Mouse (Mus musculus) midbrain, embryonic 15.5 days (tissue): ENCODE results near the gene Eif4e3. TPM values are rescaled to one million over a fixed set of nuclear protein-coding genes. Genes with fewer than 3 reads are reported as not detected.

Experiments used
- ATAC-seq: fragments of 200-750 bp; cut with Nextera tagmentation; replicated peaks from 2 replicates; pipeline ENCODE4 v1.8.0; 2017; ENCODE audit warnings: moderate TSS enrichment
- H3K27ac ChIP-seq: fragments of 300-500 bp; sonication (generic); 2 replicates; pipeline ENCODE4 v1.5.1; 2015; ENCODE audit warnings: mild to moderate bottlenecking, inconsistent platforms
- H3K27me3 ChIP-seq: fragments of 300-500 bp; sonication (generic); replicated peaks from 2 replicates; pipeline ENCODE4 v1.6.1; 2015; ENCODE audit warnings: inconsistent platforms
- H3K36me3 ChIP-seq: fragments of 300-500 bp; sonication (generic); replicated peaks from 2 replicates; pipeline ENCODE4 v1.6.1; 2015; ENCODE audit warnings: inconsistent platforms
- H3K4me1 ChIP-seq: fragments of 300-500 bp; sonication (generic); 2 replicates; pipeline ENCODE4 v1.6.1; 2015; ENCODE audit warnings: inconsistent platforms
- H3K4me2 ChIP-seq: fragments of 300-500 bp; sonication (generic); 2 replicates; pipeline ENCODE4 v1.6.1; 2015; ENCODE audit warnings: inconsistent platforms, mild to moderate bottlenecking, moderate library complexity
- H3K4me3 ChIP-seq: fragments of 300-500 bp; sonication (generic); 2 replicates; pipeline ENCODE4 v1.5.1; 2015; ENCODE audit warnings: mild to moderate bottlenecking, inconsistent platforms
- H3K9ac ChIP-seq: fragments of 300-500 bp; sonication (generic); 2 replicates; pipeline ENCODE4 v1.6.1; 2015; ENCODE audit warnings: mild to moderate bottlenecking, inconsistent platforms
- H3K9me3 ChIP-seq: fragments of 300-500 bp; sonication (generic); 2 replicates; pipeline ENCODE4 v1.6.1; 2016; ENCODE audit warnings: inconsistent platforms
- WGBS: fragments of 180-500 bp; shearing (Covaris S2); methylation state at CpG from one replicate; pipeline ENCODE4 v1.1.7; 2015; ENCODE audit warnings: mixed read lengths; 5-methylcytosine and 5-hydroxymethylcytosine counted together
- polyA plus RNA-seq: library from polyadenylated mRNA; unstranded; fragments of >200 nt; fragmentation: Nextera tagmentation; extraction: Ambion mirVana; gene quantifications from 2 replicates; pipeline ENCODE4 v1.2.1, GENCODE M21; 2015

The Eif4e3 gene
- polyA plus RNA-seq, 1 experiment from 2014 or later = 8.6 TPM

- H3K4me2 ChIP-seq = no peak overlapping the region
- peaks cover 24% of the 10 kb centered on the region for H3K4me1 ChIP-seq
- H3K27me3 ChIP-seq = no peaks in the 10 kb centered on the region
- H3K9me3 ChIP-seq = no peaks in the 10 kb centered on the region
- 92% methylated on average over 2 of the region's 2 CpGs for WGBS
- no peak overlapping the region for H3K27ac ChIP-seq
- ATAC-seq = no peak
- no peaks in the 10 kb centered on the region for H3K36me3 ChIP-seq
- H3K9ac ChIP-seq = no peak overlapping the region
- no peak overlapping the region for H3K4me3 ChIP-seq
Observed at GRCm38 (mm10) chr6:99656088-99656487, 10.5 kb downstream of the Eif4e3 start.

- H3K36me3 ChIP-seq = no peaks in the 10 kb centered on the region
- 45% methylated on average over 7 of the region's 7 CpGs for WGBS
- H3K9me3 ChIP-seq = no peaks in the 10 kb centered on the region
- H3K4me1 ChIP-seq = peaks cover 18% of the 10 kb centered on the region
- ATAC-seq = no peak
- H3K27ac ChIP-seq = no peak overlapping the region
- H3K9ac ChIP-seq = no peak overlapping the region
- no peaks in the 10 kb centered on the region for H3K27me3 ChIP-seq
- H3K4me2 ChIP-seq = no peak overlapping the region
- H3K4me3 ChIP-seq = no peak overlapping the region
Observed at GRCm38 (mm10) chr6:99655488-99655887, 11.1 kb downstream of the Eif4e3 start.

GRCm38 (mm10) chr6:99654343-99654742 is 12.2 kb downstream of the Eif4e3 start:
- H3K9ac ChIP-seq = no peak overlapping the region
- H3K9me3 ChIP-seq = no peaks in the 10 kb centered on the region
- ATAC-seq = no peak
- no peaks in the 10 kb centered on the region for H3K27me3 ChIP-seq
- H3K4me1 ChIP-seq = peaks cover 10% of the 10 kb centered on the region
- H3K27ac ChIP-seq = no peak overlapping the region
- no peak overlapping the region for H3K4me2 ChIP-seq
- H3K4me3 ChIP-seq = no peak overlapping the region
- H3K36me3 ChIP-seq = no peaks in the 10 kb centered on the region
- 50% methylated on average over 5 of the region's 5 CpGs for WGBS

GRCm38 (mm10) chr6:99652341-99652740 is 14.2 kb downstream of the Eif4e3 start:
- no peaks in the 10 kb centered on the region for H3K9me3 ChIP-seq
- peaks cover 10% of the 10 kb centered on the region for H3K4me1 ChIP-seq
- 63% methylated on average over 2 of the region's 2 CpGs for WGBS
- H3K36me3 ChIP-seq = no peaks in the 10 kb centered on the region
- ATAC-seq = 0 out of 2 replicates have a peak, but pooled peaks have one; percentile 21
- no peak overlapping the region for H3K4me2 ChIP-seq
- no peak overlapping the region for H3K9ac ChIP-seq
- no peak overlapping the region for H3K27ac ChIP-seq
- H3K27me3 ChIP-seq = no peaks in the 10 kb centered on the region
- no peak overlapping the region for H3K4me3 ChIP-seq

- Histone ChIP-seq H3K9me3 (no peaks in the 10 kb centered on the region), H3K36me3 (no peaks in the 10 kb centered on the region), H3K4me2 (no peak overlapping the region), H3K4me1 (peaks cover 4% of the 10 kb centered on the region; the same call in 1 of the 2 replicates), H3K9ac (no peak overlapping the region), H3K4me3 (no peak overlapping the region), H3K27ac (no peak overlapping the region), H3K27me3 (no peaks in the 10 kb centered on the region)
- WGBS = 63% methylated on average over 2 of the region's 2 CpGs
- ATAC-seq = no peak
Observed at GRCm38 (mm10) chr6:99649307-99649706, 17.3 kb downstream of the Eif4e3 start.

GRCm38 (mm10) chr6:99646344-99646743 is 20.2 kb downstream of the Eif4e3 start:
- Histone ChIP-seq H3K27ac (no peak overlapping the region), H3K4me3 (no peak overlapping the region), H3K27me3 (no peaks in the 10 kb centered on the region), H3K9ac (no peak overlapping the region), H3K4me2 (no peak overlapping the region), H3K4me1 (no peaks in the 10 kb centered on the region), H3K9me3 (no peaks in the 10 kb centered on the region), H3K36me3 (no peaks in the 10 kb centered on the region)
- WGBS = 66% methylated on average over 10 of the region's 10 CpGs
- ATAC-seq = no peak

GRCm38 (mm10) chr6:99644876-99645275 is 21.7 kb downstream of the Eif4e3 start:
- Histone ChIP-seq H3K4me3 (no peak overlapping the region), H3K9me3 (no peaks in the 10 kb centered on the region), H3K4me1 (no peaks in the 10 kb centered on the region), H3K27ac (no peak overlapping the region), H3K36me3 (no peaks in the 10 kb centered on the region), H3K27me3 (no peaks in the 10 kb centered on the region), H3K4me2 (no peak overlapping the region), H3K9ac (no peak overlapping the region)
- ATAC-seq = no peak
- WGBS = 88% methylated on average over 5 of the region's 5 CpGs

GRCm38 (mm10) chr6:99644386-99644785 is 22.2 kb downstream of the Eif4e3 start:
- H3K27me3 ChIP-seq = no peaks in the 10 kb centered on the region
- H3K36me3 ChIP-seq = no peaks in the 10 kb centered on the region

GRCm38 (mm10) chr6:99643439-99644199 is 23.0 kb downstream of the Eif4e3 start:
- WGBS = 56% methylated on average over 10 of the region's 10 CpGs
- no peak overlapping the region for H3K4me2 ChIP-seq
- ATAC-seq = no peak
- H3K4me1 ChIP-seq = no peaks in the 10 kb centered on the region
- H3K9ac ChIP-seq = no peak overlapping the region
- no peaks in the 10 kb centered on the region for H3K9me3 ChIP-seq
- H3K27ac ChIP-seq = no peak overlapping the region
- H3K27me3 ChIP-seq = no peaks in the 10 kb centered on the region
- H3K36me3 ChIP-seq = no peaks in the 10 kb centered on the region
- H3K4me3 ChIP-seq = no peak overlapping the region

More at GRCm38 (mm10) chr6:99644386-99644785, 22.2 kb downstream of the Eif4e3 start:
- 83% methylated on average over 5 of the region's 5 CpGs for WGBS
- no peak overlapping the region for H3K9ac ChIP-seq
- H3K4me2 ChIP-seq = no peak overlapping the region
- no peak overlapping the region for H3K4me3 ChIP-seq
- no peaks in the 10 kb centered on the region for H3K9me3 ChIP-seq
- H3K4me1 ChIP-seq = no peaks in the 10 kb centered on the region
- ATAC-seq = no peak
- no peak overlapping the region for H3K27ac ChIP-seq

GRCm38 (mm10) chr6:99637456-99637855 is 29.1 kb downstream of the Eif4e3 start:
- H3K9me3 ChIP-seq = no peaks in the 10 kb centered on the region
- no peak overlapping the region for H3K27ac ChIP-seq
- H3K36me3 ChIP-seq = no peaks in the 10 kb centered on the region
- no peaks in the 10 kb centered on the region for H3K27me3 ChIP-seq
- H3K4me2 ChIP-seq = no peak overlapping the region
- H3K4me3 ChIP-seq = no peak overlapping the region
- H3K9ac ChIP-seq = no peak overlapping the region
- 79% methylated on average over 4 of the region's 4 CpGs for WGBS
- peaks cover 16% of the 10 kb centered on the region for H3K4me1 ChIP-seq
- ATAC-seq = no peak

- no peak for ATAC-seq
- H3K9ac ChIP-seq = no peak overlapping the region
- 68% methylated on average over 8 of the region's 8 CpGs for WGBS
Observed at GRCm38 (mm10) chr6:99636801-99637200, 29.8 kb downstream of the Eif4e3 start.

GRCm38 (mm10) chr6:99636121-99636520 is 30.4 kb downstream of the Eif4e3 start:
- H3K9me3 ChIP-seq = no peaks in the 10 kb centered on the region

More at GRCm38 (mm10) chr6:99636801-99637200, 29.8 kb downstream of the Eif4e3 start:
- Histone ChIP-seq H3K27me3 (no peaks in the 10 kb centered on the region), H3K4me1 (peaks cover 16% of the 10 kb centered on the region), H3K4me2 (no peak overlapping the region), H3K36me3 (no peaks in the 10 kb centered on the region), H3K27ac (no peak overlapping the region), H3K9me3 (no peaks in the 10 kb centered on the region), H3K4me3 (no peak overlapping the region)

More at GRCm38 (mm10) chr6:99636121-99636520, 30.4 kb downstream of the Eif4e3 start:
- ATAC-seq = no peak
- H3K27ac ChIP-seq = no peak overlapping the region
- H3K36me3 ChIP-seq = no peaks in the 10 kb centered on the region
- H3K4me3 ChIP-seq = no peak overlapping the region
- H3K4me2 ChIP-seq = no peak overlapping the region
- 53% methylated on average over 9 of the region's 9 CpGs for WGBS
- H3K9ac ChIP-seq = no peak overlapping the region
- peaks cover 16% of the 10 kb centered on the region for H3K4me1 ChIP-seq
- H3K27me3 ChIP-seq = no peaks in the 10 kb centered on the region
